23 mouse cellular contexts compared by ENCODE assay signal in the genomic region with DNA sequence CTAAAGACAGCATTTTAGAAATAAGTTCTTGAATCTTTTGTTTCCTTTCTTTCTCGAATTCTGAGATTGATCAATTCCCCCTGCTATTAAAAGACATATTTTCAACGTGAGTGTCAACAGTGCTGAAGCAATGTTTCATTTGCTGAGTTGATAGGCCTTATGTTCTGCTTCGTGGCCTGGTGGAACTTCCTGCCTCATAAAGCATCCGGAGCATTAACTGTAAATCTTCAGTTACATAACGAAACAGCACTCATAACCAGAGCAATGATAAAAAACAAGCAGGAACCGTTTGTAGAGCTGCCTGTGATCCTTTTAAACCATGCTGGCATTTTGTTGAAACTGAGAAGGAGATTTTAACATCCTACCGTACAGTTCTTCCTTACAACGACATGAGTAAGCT.
DNase-seq lines count a peak whose midpoint lies in the region; ATAC-seq and TF ChIP-seq lines count a peak whose summit lies in the region.
"Had no signal": no experiment of that assay in that cellular context is flagged by ENCODE, and none has a peak within 500 bp of the region (broad histone marks: within the 10 kb centered on the region; RNA-seq: fewer than 3 reads in every experiment).

No protein-coding gene starts in this region.

- ATAC-seq in kidney, embryonic 14.5 days (ENCODE audit: low FRiP score, low TSS enrichment), result peak; percentile 39; the same call in 1 of the 2 replicates
- ATAC-seq in lung, embryonic 14.5 days (ENCODE audit: insufficient read depth), result no peak
- ATAC-seq in granulocyte monocyte progenitor cell, adult 5-6 weeks (replicated peaks; ENCODE audit: poor library complexity, severe bottlenecking), result peak; percentile 82
- ATAC-seq in hindbrain, embryonic 14.5 days (ENCODE audit: low FRiP score), result no peak
- ATAC-seq: activated CD4-positive, CD25-positive, alpha-beta regulatory T cell, adult 4 months; forebrain, embryonic 15.5 days; Patski had no signal

- 24% methylated on average over 8 of the region's 8 CpGs for WGBS in kidney, embryonic 14.5 days
- WGBS in lung, embryonic 14.5 days, result 39% methylated on average over 8 of the region's 8 CpGs
- WGBS in hindbrain, embryonic 14.5 days, result 75% methylated on average over 8 of the region's 8 CpGs

- DNase-seq in kidney, postnatal 14 days, result no peak
- peak; percentile 2 for DNase-seq in lung, embryonic 14.5 days
- DNase-seq in lung, postnatal 14 days, result no peak
- DNase-seq in splenic B cell, adult 2 months (ENCODE audit: low read depth, low spot score), result peak; percentile 3
- DNase-seq in hindbrain, embryonic 14.5 days (ENCODE audit: low spot score), result no peak
- no peak for DNase-seq in gastrocnemius, adult 2 months
- DNase-seq: adrenal gland, postnatal 14 days; cerebellum, adult 11 months; cerebellum, adult 8-10 months; cerebellum, postnatal 14 days; gastrocnemius, postnatal 36 days; heart, adult 18-20 months; heart, postnatal 10 days; heart, postnatal 4 days had no signal

- TF ChIP-seq CTCF in lung, embryonic 14.5 days (IDR thresholded peaks at IDR 0.05; ENCODE audit: low read depth), result no peak
- no peak for TF ChIP-seq CTCF in gastrocnemius, adult 2 months (IDR thresholded peaks at IDR 0.05)

- H3K4me2 ChIP-seq in kidney, embryonic 14.5 days (replicated peaks; ENCODE audit: low read depth, low read length), result no peak overlapping the region
- no peak overlapping the region for H3K4me2 ChIP-seq in lung, embryonic 14.5 days
- H3K4me2 ChIP-seq in hindbrain, embryonic 14.5 days (replicated peaks), result no peak overlapping the region
- H3K4me2 ChIP-seq: embryonic facial prominence, embryonic 12.5 days; forebrain, embryonic 15.5 days; hindbrain, embryonic 13.5 days had no signal

- no peaks in the 10 kb centered on the region for H3K27me3 ChIP-seq in kidney, embryonic 14.5 days (ENCODE audit: control insufficient read depth, insufficient read depth, low read length)
- H3K27me3 ChIP-seq in lung, embryonic 14.5 days (ENCODE audit: insufficient read depth, low read length), result no peaks in the 10 kb centered on the region
- H3K27me3 ChIP-seq in splenic B cell, adult 2 months (ENCODE audit: control insufficient read depth, insufficient read depth, low read length, poor library complexity, severe bottlenecking), result no peaks in the 10 kb centered on the region
- no peaks in the 10 kb centered on the region for H3K27me3 ChIP-seq in hindbrain, embryonic 14.5 days (ENCODE audit: control insufficient read depth, insufficient read depth, low read length)
- H3K27me3 ChIP-seq: CH12.LX; embryonic facial prominence, embryonic 12.5 days; forebrain, embryonic 15.5 days; hindbrain, embryonic 13.5 days; Patski had no signal

- no peak overlapping the region for H3K27ac ChIP-seq in kidney, embryonic 14.5 days (ENCODE audit: low read depth, low read length)
- no peak overlapping the region for H3K27ac ChIP-seq in lung, embryonic 14.5 days (ENCODE audit: low read depth)
- no peak overlapping the region for H3K27ac ChIP-seq in hindbrain, embryonic 14.5 days
- no peak overlapping the region for H3K27ac ChIP-seq in gastrocnemius, adult 2 months
- H3K27ac ChIP-seq: embryonic facial prominence, embryonic 12.5 days; forebrain, embryonic 15.5 days; heart, embryonic 10.5 days; hindbrain, embryonic 13.5 days had no signal

- no peaks in the 10 kb centered on the region for H3K4me1 ChIP-seq in kidney, embryonic 14.5 days (ENCODE audit: control insufficient read depth, insufficient read depth, low read length)
- H3K4me1 ChIP-seq in lung, embryonic 14.5 days (ENCODE audit: insufficient read depth), result no peaks in the 10 kb centered on the region
- H3K4me1 ChIP-seq in hindbrain, embryonic 14.5 days (replicated peaks; ENCODE audit: control insufficient read depth, insufficient read depth, low read length), result no peaks in the 10 kb centered on the region
- H3K4me1 ChIP-seq: embryonic facial prominence, embryonic 12.5 days; forebrain, embryonic 15.5 days; heart, embryonic 10.5 days; hindbrain, embryonic 13.5 days had no signal

- H3K4me3 ChIP-seq in kidney, embryonic 14.5 days (ENCODE audit: low read length), result no peak overlapping the region
- no peak overlapping the region for H3K4me3 ChIP-seq in lung, embryonic 14.5 days (ENCODE audit: low read depth, low read length)
- no peak overlapping the region for H3K4me3 ChIP-seq in hindbrain, embryonic 14.5 days (replicated peaks; ENCODE audit: low read length)
- no peak overlapping the region for H3K4me3 ChIP-seq in gastrocnemius, adult 2 months
- H3K4me3 ChIP-seq: embryonic facial prominence, embryonic 12.5 days; forebrain, embryonic 15.5 days; heart, embryonic 10.5 days; hindbrain, embryonic 13.5 days had no signal

- H3K9ac ChIP-seq in kidney, embryonic 14.5 days (ENCODE audit: low read depth, low read length), result no peak overlapping the region
- no peak overlapping the region for H3K9ac ChIP-seq in lung, embryonic 14.5 days
- no peak overlapping the region for H3K9ac ChIP-seq in hindbrain, embryonic 14.5 days
- H3K9ac ChIP-seq: embryonic facial prominence, embryonic 12.5 days; forebrain, embryonic 15.5 days; hindbrain, embryonic 13.5 days had no signal

- intact Hi-C loops in gastrocnemius, adult 2 months (cut with DNase I), result no loop called here

- H3K9me3 ChIP-seq in kidney, embryonic 14.5 days (ENCODE audit: control insufficient read depth, low read length), result no peaks in the 10 kb centered on the region
- H3K9me3 ChIP-seq in lung, embryonic 14.5 days (ENCODE audit: low read depth, low read length), result no peaks in the 10 kb centered on the region
- H3K9me3 ChIP-seq in hindbrain, embryonic 14.5 days (ENCODE audit: control insufficient read depth, low read length), result no peaks in the 10 kb centered on the region
- H3K9me3 ChIP-seq: embryonic facial prominence, embryonic 12.5 days; forebrain, embryonic 15.5 days; heart, embryonic 10.5 days; hindbrain, embryonic 13.5 days had no signal

- H3K36me3 ChIP-seq in kidney, embryonic 14.5 days (ENCODE audit: control insufficient read depth, insufficient read depth, low read length), result no peaks in the 10 kb centered on the region
- no peaks in the 10 kb centered on the region for H3K36me3 ChIP-seq in lung, embryonic 14.5 days (ENCODE audit: insufficient read depth)
- no peaks in the 10 kb centered on the region for H3K36me3 ChIP-seq in splenic B cell, adult 2 months (ENCODE audit: control insufficient read depth, insufficient read depth, low read length, poor library complexity, severe bottlenecking)
- H3K36me3 ChIP-seq in hindbrain, embryonic 14.5 days (replicated peaks; ENCODE audit: control insufficient read depth, insufficient read depth), result no peaks in the 10 kb centered on the region
- H3K36me3 ChIP-seq: embryonic facial prominence, embryonic 12.5 days; forebrain, embryonic 15.5 days; heart, embryonic 10.5 days; hindbrain, embryonic 13.5 days had no signal

Comparison
In these comparisons a context has a peak if more than half of its experiments do, and no peak if none do; other contexts are left out.
1. DNase-seq: peak in lung, embryonic 14.5 days (single experiment) and splenic B cell, adult 2 months (single experiment); none in kidney, postnatal 14 days (single experiment), lung, postnatal 14 days (single experiment), hindbrain, embryonic 14.5 days (single experiment) and gastrocnemius, adult 2 months (single experiment).
2. ATAC-seq: peak in kidney, embryonic 14.5 days (single experiment) and granulocyte monocyte progenitor cell, adult 5-6 weeks (single experiment); none in lung, embryonic 14.5 days (single experiment) and hindbrain, embryonic 14.5 days (single experiment).